Mouse (Mus musculus) heart, postnatal 36 days (tissue): ENCODE measurements around the gene Emsy. TPM values are rescaled to one million over a fixed set of nuclear protein-coding genes. Genes with fewer than 3 reads are reported as not detected.

Experiments
- DNase-seq, 2 experiments: peaks; one replicate each; pipeline ENCODE4 v3.0.0; 2021 to 2022
- intact Hi-C: fragments of 180-260 bp; cut with DNase I; formaldehyde crosslinking; loops from one replicate; pipeline ENCODE4 v1.15.1; 2025
- total RNA-seq, 2 experiments: library from RNA; stranded (reverse); gene quantifications; 2 replicates each; pipeline ENCODE4 v1.2.3; 2021

Gene Emsy
- total RNA-seq, result 10 to 100 TPM; 25.3 to 27.3 TPM

DNA sequence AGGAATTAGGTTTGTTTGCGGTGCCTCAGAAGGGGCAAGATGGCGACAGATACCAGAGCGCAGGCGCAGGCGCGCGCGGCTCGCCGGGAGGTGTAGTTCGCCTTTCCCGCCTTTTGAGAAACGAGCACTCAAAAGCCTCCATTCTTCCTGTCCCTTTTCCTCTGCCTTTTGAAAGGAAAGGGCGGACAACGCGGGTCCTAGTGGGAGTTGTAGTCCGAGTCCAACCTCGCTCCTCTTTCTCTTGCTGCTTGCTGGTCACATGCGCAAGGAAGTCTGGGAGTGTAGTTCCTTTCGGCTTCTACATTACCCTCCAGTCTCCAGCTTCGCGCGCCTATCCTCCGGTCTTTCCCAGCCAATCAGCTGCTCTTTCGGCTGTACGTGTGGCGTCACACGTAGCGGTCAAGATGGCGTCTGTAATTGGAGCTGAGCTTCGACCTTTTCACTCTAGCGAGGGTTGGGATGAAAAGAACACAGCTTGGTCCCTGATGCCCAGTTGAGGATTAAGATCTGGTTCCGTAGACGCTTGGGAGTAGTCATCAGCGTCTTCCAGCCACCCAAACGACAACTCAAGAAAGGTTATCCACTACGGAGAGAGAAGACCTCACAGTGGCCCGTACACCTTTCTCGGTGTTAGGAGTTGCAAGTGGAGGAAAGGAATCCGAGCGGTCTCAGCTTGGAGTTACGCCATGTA, at the start of gene Emsy:
Gene Emsy (minus strand): TSS at position 253 of the 691 bp plus-strand sequence.
- peak; percentile 89 to 93 for DNase-seq
- intact Hi-C loops, result loop anchor here (2.0 kb wide), 2 partner anchors 46 to 124 kb away; partner anchors contain the start of gene Thap12

DNA sequence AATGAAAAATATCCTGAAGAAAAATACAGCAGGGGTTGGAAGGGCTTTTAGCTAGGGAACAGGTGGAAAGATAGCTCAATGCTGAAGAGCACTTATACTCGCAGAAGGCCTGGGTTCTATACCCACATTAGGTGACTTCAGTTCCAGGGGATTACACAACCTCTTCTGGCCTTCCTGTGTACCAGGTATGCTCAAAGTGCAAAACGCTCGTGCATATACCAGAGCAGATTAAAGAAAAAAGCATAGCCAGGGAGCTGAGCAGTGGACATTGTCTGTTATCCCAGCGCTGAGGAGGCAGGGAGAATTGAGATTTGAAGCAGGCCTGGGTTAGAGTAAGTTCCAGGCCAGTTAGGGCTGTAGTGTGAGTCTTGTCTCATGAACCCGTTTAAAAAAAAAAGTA, 47.7 kb upstream of the Emsy start:
- intact Hi-C loops, result no loop called here
- no peak for DNase-seq

DNA sequence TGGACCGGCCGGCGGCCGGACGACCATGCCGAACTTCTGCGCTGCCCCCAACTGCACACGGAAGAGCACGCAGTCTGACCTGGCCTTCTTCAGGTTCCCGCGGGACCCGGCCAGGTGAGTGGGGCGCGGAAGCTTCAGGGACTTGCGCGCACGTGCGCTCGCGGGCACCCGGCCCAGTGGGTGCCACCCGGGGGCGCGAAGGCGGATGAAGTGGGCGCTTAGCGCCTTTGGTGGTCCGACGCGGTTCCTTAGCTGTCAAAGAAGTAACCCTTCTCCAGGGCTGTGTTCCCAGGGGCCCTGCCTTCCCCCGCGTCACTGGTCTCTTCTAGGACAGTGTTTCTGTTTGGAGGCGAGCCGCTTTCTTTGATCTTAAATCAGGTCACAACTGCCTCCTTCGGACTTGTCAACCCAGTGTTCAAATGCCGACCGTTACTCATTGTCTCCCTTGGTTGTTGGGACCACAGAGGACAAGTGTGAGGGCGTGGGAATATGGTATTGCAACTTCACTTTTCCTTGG, 46.8 kb upstream of the Emsy start:
- DNase-seq, result peak in 1 of 2 experiments; percentile 32

DNA sequence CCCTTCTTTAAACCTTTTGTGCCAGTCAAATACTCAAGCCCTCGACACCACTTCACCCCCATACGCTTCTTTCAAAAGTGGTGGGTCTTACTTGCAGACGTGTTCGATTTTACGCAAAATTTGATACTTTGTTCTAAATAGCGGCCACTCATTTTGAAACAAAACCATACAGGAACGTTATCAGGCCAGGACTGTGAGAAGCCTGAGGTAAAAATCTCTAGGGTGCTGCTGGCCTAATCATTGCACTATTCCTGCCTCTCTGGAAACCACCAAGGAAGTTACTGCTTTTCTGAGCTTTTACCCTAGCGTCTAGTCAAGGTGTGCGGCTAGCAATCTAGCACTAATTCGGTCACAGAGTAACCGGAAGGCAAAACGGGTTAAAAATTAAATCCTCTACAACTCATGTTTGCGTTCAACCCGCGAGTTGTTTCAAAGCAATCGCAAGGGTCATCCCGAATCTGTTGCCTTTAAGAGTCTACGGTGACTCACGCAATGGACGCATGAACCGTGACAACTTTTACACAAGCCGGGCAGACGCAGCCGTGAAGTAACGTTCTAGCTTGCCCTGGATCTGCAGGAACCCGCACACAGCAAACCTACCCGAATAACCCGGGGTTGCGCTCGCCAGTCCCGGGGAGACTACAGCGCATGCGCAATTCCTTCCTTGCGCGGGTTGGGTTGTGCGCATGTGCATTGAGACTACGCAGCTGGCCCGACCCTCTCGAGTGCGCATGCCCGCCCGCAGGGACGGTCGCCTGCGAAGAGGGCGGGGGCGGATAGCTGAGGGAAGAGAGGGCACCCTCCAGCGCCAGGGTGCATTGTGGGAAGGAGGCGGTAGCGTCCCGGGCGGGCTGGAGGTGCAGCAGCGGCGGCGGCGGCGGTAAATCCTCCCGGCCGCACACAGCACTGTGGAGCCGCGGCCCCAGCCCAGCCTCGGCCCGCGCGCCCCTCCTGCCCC, 46.0 kb upstream of the Emsy start, which contains the start of gene Thap12:
Gene Thap12 (plus strand): TSS at position 821 of the 958 bp plus-strand sequence.
- DNase-seq, result peak; percentile 98 to 99

More for the DNA sequence above, 46.8 kb upstream of the Emsy start:
- intact Hi-C loops, result loop anchor here (2.0 kb wide), 1 partner anchor 47 kb away; the partner anchor contains the start of gene Emsy

DNA sequence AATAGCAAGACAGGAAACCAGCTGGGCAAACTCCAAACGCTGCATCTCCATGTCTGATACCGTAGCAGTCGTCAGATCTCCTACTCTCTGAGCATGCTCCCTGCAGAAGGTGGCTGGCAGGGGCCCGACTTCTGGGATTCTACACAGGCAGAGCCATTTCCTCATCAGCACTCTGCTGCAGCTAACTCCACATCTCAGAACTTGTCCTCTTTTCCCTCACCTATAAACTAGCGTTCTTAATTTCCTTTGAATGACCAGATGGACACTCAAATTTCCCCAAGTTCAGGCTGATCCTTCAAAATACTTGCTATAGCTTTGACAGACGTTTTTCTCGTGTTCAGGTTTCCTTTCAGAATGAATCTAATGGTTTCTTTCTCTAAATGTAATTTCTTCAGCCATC, 45.2 kb upstream of the Emsy start:
- intact Hi-C loops, result loop anchor here (2.0 kb wide), 1 partner anchor 45 kb away; the partner anchor contains the start of gene Emsy
- no peak for DNase-seq

More for the DNA sequence above, 46.0 kb upstream of the Emsy start, which contains the start of gene Thap12:
- intact Hi-C loops, result loop anchor here (2.0 kb wide), 1 partner anchor 46 kb away; the partner anchor contains the start of gene Emsy

DNA sequence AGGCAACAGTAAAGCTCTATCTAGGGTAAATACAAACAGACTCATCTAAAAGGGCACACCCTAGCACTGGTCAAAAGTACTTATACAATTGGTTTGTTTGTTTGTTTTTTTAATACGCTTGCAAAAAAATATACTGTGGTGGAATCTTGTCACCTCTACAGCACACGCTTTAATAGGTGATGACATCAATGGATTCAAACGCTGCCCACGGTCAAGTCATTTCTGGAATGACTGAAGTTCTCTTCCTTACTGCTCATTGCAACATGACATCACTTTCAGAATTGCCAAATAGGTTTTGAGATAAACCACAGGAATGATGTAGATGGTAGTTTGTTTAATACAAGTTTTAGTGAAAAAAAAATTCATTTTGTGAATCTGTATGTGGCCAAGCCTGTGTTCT, 42.0 kb upstream of the Emsy start:
- intact Hi-C loops, result loop anchor here (5.0 kb wide), 1 partner anchor 216 kb away; no protein-coding TSS in a partner anchor
- no peak for DNase-seq

DNA sequence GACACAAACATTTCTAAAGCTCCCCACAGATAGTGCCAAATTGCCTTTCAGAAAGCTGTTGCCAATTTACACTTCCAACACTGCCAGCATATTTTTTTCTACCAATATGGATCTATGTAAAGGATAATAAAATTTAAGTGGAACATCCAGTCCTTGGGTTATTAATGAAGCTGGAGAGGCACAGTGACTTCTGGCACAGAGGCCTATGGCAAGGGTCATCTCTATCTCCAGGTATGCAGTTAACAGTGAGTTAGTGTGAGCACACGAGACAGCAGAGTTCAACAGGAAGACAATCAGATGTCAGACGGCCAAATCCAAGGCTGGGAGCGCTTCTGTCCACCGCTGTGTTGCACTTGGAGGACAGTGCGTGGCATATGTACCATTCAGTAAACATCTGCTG, 41.5 kb upstream of the Emsy start:
- intact Hi-C loops, result loop anchor here (5.0 kb wide), 1 partner anchor 216 kb away; no protein-coding TSS in a partner anchor
- DNase-seq, result no peak

DNA sequence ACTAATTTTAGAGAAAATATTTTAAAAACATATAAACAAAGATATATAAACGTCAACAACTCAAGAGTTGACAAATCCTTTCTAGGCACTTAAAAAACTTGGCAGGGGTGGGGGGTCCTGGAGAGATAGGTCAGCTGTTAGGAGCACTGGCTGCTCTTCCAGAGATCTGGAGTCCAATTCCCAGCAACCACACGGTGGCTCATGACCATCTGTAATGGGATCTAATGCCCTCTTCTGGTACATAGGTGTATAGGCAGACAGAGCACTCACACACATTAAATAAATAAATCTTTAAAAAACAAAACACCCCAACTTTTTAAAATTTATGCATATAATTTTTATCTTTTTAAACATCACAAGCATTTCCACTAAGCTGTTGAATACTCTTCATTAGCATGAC, 40.9 kb upstream of the Emsy start:
- DNase-seq, result no peak
- intact Hi-C loops, result loop anchor here (5.0 kb wide), 1 partner anchor 215 kb away; no protein-coding TSS in a partner anchor

DNA sequence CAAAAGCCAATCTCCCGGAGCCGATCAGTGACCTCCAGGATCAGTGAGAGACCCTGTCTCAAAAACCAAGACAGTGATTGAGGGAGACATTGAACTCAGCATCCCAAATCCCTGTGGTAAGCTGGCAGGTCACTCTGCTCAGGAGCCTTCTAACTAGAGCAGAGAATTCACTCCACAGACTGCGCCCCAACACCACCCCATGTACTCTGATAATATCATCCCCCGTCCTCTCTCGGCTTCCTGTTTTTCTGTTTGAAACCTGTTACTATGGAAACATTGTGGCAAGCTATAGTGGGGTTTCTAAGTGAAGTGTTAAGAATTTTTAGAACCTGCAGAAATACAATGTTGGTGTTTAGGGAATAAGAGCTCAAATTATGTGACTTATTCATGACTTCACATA, 37.5 kb upstream of the Emsy start:
- DNase-seq, result no peak
- intact Hi-C loops, result no loop called here

DNA sequence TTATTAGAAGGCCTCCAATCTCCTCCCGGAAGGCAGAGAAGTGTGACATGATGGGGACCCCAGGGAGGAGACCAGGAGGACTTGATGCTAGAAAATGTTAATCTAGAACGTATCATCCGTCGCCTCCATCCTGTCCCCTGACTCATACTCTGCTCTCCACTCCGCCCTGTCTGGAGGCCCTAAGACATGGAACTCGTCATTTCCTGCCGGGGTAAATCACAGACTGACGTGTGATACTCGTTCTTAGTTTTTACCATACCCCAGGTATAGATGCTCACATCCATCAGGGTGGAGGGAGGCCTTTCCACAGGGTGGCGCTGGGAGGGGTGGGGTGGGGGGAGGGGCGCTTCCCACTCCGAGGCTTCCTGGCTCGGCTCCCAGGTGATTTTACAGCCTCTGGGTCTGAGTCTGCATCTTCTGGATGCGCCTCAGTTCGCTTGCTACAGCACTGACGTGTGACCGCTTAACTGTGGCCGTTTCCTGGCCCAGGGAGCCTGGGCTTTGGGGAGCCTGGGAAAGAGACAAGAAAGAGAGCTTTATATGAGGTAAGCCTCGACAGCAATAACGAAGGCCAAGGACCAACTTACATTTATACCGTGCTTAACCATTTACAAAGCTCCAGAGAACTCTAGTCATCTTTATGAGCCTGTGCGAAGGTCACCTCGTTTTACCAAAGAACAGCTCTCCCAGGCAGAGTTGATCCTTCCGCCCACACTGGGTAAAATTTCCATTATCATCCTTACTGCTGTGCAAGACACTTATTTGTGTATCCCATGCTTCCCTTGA, 36.4 kb upstream of the Emsy start:
- DNase-seq, result peak; percentile 29 to 32
- intact Hi-C loops, result no loop called here

DNA sequence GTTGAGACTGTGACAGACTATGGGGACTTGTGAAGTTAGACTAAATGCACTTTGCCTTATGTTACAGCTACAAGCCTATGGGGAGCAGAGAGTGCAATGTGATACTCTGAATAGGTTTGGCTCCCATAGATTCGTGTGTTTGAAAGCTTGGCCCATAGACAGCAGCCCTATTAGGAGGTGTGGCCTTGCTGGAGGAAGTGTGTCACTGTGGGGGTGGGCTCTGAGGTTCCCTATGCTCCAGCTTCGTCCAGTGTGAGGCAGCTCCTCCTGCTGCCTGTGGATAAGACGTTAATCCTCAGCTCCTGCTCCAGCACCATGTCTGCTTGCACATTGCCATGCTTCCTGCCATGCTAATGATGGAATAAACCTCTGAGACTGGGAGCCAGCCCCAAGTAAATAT, 34.2 kb upstream of the Emsy start:
- intact Hi-C loops, result no loop called here
- DNase-seq, result no peak

DNA sequence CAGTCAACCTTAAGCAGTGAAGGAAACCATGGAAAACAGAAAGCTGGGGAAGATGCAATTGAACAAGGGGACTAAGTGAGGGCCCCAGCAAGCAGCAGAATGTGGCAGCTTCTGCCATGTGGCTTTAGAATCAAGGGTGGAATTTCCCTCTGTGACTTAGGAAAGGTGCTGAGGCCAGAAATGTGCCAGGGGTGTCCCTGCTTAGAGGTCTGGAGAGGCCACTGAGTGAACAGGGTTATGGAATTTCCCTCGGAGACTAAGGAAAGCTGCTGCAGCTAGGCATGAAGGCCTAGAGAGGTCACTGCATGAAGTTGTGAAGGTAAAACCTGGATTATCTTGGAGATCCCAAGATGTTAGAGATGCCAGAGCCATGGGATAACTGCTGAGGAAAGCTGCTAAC, 33.5 kb upstream of the Emsy start:
- intact Hi-C loops, result no loop called here
- DNase-seq, result no peak

DNA sequence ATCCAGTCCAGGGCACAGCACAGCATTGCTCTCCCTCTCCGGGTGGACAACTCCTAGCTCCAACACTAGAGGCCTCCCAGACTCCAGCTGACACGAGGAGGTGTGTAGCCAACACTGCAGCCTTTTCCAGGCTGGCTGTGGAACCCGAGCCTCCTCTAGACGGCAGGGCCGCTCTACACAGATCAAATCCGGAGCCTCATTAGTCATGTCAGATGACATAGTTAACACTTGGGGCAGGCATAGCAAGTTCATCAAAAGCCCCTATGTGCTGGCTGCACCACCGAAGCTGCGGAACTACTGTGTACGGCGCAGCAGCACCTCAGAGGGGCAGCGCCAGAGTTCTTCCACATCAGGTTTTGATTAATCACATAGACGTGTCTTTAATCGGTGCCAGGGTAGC, 29.3 kb upstream of the Emsy start:
- DNase-seq, result no peak
- intact Hi-C loops, result no loop called here

DNA sequence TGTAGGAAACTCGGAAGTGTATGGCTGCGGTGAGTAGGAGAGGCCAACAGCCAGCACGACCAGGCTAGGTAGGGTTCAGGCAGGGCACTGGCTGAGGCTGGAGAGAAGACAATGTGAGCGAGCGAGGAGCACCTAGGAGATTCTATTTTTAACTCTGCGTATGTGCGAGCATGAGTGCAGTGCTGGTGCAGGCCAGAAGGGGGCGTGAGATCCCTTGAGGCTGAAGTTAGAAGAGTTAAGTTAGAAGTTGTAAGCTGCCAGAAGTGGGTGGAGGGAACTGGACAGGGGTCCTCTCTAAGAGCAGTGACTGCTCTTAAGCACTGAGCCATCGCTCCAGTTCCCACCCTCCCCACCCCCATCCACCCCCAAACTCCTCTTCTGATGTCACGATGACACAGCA, 26.2 kb upstream of the Emsy start:
- DNase-seq, result no peak
- intact Hi-C loops, result no loop called here

DNA sequence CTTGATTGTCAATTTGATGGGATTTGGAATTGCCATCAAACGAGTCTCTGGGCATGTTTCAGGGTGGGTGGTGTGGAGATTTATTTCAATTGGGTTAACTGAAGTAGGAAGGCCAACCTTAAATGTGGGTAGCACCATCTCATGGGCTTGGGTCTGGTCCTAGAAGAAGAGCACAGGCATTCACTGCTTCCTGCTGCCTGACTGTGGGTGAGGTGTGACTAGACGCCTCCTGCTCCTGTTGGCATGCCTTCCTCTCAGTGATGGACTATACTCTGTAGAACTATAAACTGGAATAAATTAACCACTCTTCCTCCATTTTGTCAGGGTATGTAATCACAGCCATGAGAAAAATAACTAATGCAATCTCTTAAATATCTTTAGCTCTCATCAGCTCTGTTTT, 24.1 kb upstream of the Emsy start:
- DNase-seq, result no peak
- intact Hi-C loops, result no loop called here

DNA sequence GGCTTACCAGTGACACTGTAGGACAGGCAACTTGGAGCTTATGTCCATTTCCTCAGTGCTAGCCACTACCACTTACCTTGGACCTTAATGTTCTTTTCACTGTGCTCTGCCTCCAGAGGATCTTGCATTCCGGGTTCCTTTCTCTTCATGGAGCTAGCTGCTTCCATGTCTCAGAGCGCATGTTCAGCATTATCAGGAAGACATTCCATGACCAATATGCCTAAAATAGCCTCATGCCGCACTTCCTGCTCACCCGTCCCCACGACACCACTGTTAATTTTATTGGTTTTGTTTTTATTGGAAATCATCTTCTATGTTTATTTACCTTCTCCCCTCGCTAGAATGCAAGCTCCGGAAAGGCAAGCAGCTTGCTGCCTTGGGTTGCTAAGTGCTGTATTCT, 21.9 kb upstream of the Emsy start:
- intact Hi-C loops, result no loop called here
- peak in 1 of 2 experiments; percentile 34 for DNase-seq

DNA sequence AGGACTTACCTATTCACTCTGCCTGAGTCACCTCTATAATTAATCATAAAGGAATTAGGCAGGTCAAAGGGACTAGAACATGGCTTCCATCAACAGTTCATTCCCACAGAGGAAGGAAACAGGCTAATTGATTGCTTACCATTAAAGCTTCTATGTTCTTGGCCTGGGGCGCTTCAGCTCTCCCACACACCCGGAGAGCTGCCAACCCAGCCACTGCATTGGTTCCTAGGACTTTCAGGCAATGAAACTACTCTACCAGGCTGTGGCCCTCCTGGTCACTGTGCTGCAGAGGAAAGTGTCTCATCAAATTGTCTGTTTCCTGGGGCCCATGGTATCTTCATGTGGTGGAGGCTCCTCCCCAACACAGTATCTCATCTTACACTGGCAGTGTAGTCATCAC, 20.9 kb upstream of the Emsy start:
- intact Hi-C loops, result no loop called here
- no peak for DNase-seq

DNA sequence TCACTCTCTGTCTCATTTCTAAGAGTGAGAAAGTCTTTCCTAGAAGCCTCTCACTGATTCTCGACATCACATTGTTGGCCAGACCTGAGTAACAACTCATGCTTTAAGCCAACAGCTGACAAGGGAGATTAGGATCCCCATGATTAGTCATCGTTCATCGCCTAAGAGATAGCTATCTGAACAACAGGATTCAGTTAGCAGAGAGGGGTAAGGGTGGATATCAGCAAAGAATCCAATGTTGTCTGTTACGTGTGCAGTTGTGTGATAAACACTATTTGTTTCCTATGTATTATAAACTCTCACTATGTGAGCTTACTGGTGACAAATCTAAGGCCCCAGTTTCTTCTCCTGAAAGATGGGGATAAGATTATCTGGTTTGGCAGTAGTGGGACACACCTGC, 17.8 kb upstream of the Emsy start:
- no peak for DNase-seq
- intact Hi-C loops, result no loop called here

DNA sequence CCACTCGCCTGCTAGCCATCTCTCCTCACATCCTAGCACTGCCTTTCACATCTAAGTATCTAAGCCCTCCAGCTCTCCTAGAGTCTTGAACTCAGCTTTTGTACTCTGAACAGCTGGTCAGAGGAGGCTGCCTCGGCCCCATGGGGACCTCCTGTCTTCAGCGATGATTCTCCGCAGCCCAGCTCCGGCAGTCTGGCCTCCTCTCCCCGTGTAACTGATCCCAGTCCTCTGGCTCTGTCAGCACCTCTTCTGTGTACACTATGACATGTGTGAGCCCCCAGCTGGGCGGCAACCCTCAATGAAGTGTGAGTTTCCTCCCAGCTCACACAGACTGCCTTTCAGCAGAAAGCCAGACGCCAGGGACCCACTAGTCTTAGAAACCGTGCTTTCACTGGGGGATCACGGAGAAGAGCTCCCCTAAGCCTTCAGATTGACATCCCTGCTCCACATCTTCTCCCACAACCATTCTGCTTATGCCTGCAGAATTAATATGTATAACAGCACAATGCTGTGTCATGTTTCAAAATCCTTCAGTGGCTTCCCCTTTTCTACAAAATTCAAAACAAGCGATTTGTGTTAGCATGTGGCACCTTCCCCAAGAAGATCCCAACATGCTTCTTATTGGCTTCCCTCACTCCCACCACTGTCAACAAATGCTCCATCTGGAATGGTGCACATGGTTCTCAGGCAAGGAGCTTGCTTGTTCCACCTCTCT, 15.8 kb upstream of the Emsy start:
- intact Hi-C loops, result no loop called here
- peak; percentile 41 to 66 for DNase-seq
